Mouse (Mus musculus): ENCODE data around the gene Olfr398. TPM values are rescaled to one million over a fixed set of nuclear protein-coding genes. Genes with fewer than 3 reads are reported as not detected.

Gene Olfr398
- not detected in 2 replicates for polyA plus RNA-seq (2014; fragmentation: Nextera tagmentation; extraction: Ambion mirVana)

DNA sequence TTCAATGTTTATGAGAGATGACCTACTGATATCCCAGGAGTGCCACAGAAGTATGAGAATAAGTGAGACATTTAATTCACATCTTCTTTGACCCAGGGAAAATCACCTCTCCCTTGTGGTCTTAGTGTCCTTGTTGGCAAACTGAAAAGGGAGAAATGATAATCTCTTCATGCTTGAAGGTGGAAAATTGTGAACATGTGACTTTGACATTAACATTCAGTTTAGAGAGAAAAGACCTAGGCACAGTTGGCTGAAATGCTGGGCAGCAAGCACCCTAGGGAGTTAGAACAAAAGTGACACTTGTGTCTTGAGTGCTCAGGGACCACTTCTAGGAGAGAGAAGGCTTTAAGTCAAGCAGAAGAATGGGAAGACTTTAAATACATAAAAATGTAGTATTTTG lies at the start of gene Olfr398:
Olfr398 (minus strand) TSS at position 101 of the 400 bp plus-strand sequence.
- DNase-seq (ENCODE audit: low spot score) (no peak), ATAC-seq (ENCODE audit: low read depth) (no peak)
- Histone ChIP-seq H3K9me3 (ENCODE audit: control insufficient read depth, low read length) (peaks cover 27% of the 10 kb centered on the region; the same call in 1 of the 2 replicates), H3K4me3 (ENCODE audit: low read depth, low read length) (no peak within 1 kb of the TSS), H3K27me3 (replicated peaks; ENCODE audit: control insufficient read depth, insufficient read depth, low read length) (no peaks in the 10 kb centered on the region), H3K4me1 (ENCODE audit: control insufficient read depth, insufficient read depth, low read length) (no peaks in the 10 kb centered on the region), H3K9ac (ENCODE audit: low read depth, low read length) (no peak within 1 kb of the TSS), H3K36me3 (ENCODE audit: control insufficient read depth, insufficient read depth, low read length) (no peaks in the 10 kb centered on the region), H3K4me2 (ENCODE audit: low read depth, low read length) (no peak within 1 kb of the TSS), H3K27ac (replicated peaks; ENCODE audit: low read depth, low read length) (no peak within 1 kb of the TSS)

DNA sequence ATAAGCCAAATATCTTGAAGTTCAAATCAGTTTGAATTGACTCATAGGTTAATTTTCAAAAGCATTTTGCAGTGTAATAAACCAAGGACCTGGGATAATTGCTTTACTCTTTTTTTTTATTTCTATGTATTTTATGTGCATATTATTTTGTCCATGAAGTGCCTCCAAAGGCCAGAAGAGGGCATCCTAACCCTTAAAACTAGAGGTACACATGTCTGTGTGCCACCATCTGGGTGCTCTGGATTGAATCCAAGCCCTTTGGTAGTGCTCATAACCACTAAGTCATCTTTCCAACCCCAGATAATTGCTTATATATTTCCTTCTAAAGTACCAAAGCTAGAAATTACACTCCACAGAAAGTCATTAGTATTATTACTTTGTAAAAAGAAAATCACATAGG lies 2.9 kb upstream of the Olfr398 start:
- no peaks in the 10 kb centered on the region for H3K4me1 ChIP-seq (ENCODE audit: control insufficient read depth, insufficient read depth, low read length)
- H3K9ac ChIP-seq (ENCODE audit: low read depth, low read length) = no peak overlapping the region
- no peaks in the 10 kb centered on the region for H3K36me3 ChIP-seq (ENCODE audit: control insufficient read depth, insufficient read depth, low read length)
- no peaks in the 10 kb centered on the region for H3K27me3 ChIP-seq (replicated peaks; ENCODE audit: control insufficient read depth, insufficient read depth, low read length)
- H3K27ac ChIP-seq (replicated peaks; ENCODE audit: low read depth, low read length) = no peak overlapping the region
- ATAC-seq (ENCODE audit: low read depth) (no peak), DNase-seq (ENCODE audit: low spot score) (no peak)
- 0 out of 2 replicates have a peak, but pooled peaks cover 15% of the 10 kb centered on the region for H3K9me3 ChIP-seq (ENCODE audit: control insufficient read depth, low read length)
- H3K4me3 ChIP-seq (ENCODE audit: low read depth, low read length) = no peak overlapping the region
- no peak overlapping the region for H3K4me2 ChIP-seq (ENCODE audit: low read depth, low read length)

DNA sequence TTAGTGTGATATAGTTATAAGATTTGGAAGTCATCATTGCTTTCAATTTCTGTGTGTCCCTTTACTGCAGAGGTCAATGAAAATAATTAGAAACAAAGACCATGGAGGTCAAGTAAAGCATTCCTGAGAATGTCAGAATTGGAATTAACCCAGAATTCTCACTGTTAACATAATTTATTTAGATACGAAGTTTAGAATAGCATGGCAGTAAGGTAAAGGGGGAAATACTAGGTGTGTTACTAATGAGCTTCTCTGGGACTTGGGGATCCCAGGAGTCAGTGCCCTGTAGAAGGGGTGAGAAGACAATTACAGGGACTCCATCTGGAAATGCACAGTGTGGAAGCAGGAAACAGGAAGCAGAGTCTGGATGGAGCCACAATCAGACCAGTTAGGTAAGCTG lies 29.7 kb downstream of the Olfr398 start, which contains the start of gene Olfr397:
Olfr397 (plus strand) TSS at position 301 of the 400 bp plus-strand sequence.
- ATAC-seq (ENCODE audit: low read depth) (no peak), DNase-seq (ENCODE audit: low spot score) (no peak)
- H3K27me3 ChIP-seq (replicated peaks; ENCODE audit: control insufficient read depth, insufficient read depth, low read length) = no peaks in the 10 kb centered on the region
- no peak within 1 kb of the TSS for H3K4me3 ChIP-seq (ENCODE audit: low read depth, low read length)
- 0 out of 2 replicates have a peak, but pooled peaks cover 12% of the 10 kb centered on the region for H3K9me3 ChIP-seq (ENCODE audit: control insufficient read depth, low read length)
- no peaks in the 10 kb centered on the region for H3K4me1 ChIP-seq (ENCODE audit: control insufficient read depth, insufficient read depth, low read length)
- H3K4me2 ChIP-seq (ENCODE audit: low read depth, low read length) = no peak within 1 kb of the TSS
- no peaks in the 10 kb centered on the region for H3K36me3 ChIP-seq (ENCODE audit: control insufficient read depth, insufficient read depth, low read length)
- no peak within 1 kb of the TSS for H3K9ac ChIP-seq (ENCODE audit: low read depth, low read length)
- WGBS = 71% methylated on average over 1 of the region's 1 CpGs
- no peak within 1 kb of the TSS for H3K27ac ChIP-seq (replicated peaks; ENCODE audit: low read depth, low read length)

DNA sequence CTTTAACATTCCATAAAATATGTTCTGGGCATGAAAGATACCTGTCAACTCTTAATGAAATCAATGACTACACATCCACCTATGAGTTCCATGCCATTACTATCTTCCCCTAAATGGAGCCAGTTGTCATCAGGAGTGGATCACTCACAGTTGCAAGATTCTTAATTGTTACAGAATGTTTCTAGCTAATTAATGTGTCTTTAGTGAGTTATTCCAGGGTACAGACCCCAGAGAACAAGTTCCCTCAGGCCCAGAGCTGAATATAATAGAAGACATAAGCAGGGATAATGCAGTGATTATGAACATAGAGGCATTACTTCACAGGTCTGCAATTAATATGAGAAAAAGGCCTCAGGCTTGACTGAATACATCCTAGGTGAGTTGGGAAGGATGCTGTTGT lies 53.8 kb downstream of the Olfr398 start, which contains the start of gene Olfr23:
Olfr23 (plus strand) TSS at position 301 of the 400 bp plus-strand sequence.
- Histone ChIP-seq H3K9me3 (ENCODE audit: control insufficient read depth, low read length) (no peaks in the 10 kb centered on the region), H3K4me3 (ENCODE audit: low read depth, low read length) (no peak within 1 kb of the TSS), H3K36me3 (ENCODE audit: control insufficient read depth, insufficient read depth, low read length) (no peaks in the 10 kb centered on the region), H3K9ac (ENCODE audit: low read depth, low read length) (no peak within 1 kb of the TSS), H3K27me3 (replicated peaks; ENCODE audit: control insufficient read depth, insufficient read depth, low read length) (no peaks in the 10 kb centered on the region), H3K27ac (replicated peaks; ENCODE audit: low read depth, low read length) (no peak within 1 kb of the TSS), H3K4me2 (ENCODE audit: low read depth, low read length) (no peak within 1 kb of the TSS), H3K4me1 (ENCODE audit: control insufficient read depth, insufficient read depth, low read length) (no peaks in the 10 kb centered on the region)
- ATAC-seq (ENCODE audit: low read depth) = no peak
- DNase-seq (ENCODE audit: low spot score) = no peak

Other genes with a start within 250 kb of the Olfr398 start
- gene Olfr389, start 209.7 kb downstream of the Olfr398 start, polyA plus RNA-seq (2014; fragmentation: Nextera tagmentation; extraction: Ambion mirVana) = not detected in 2 replicates
- 0.19 TPM in 1 of 2 replicates, not detected in the other for gene Olfr390, start 207.4 kb downstream of the Olfr398 start, polyA plus RNA-seq (2014; fragmentation: Nextera tagmentation; extraction: Ambion mirVana)
- gene Olfr391-ps, start 187.4 kb downstream of the Olfr398 start, polyA plus RNA-seq (2014; fragmentation: Nextera tagmentation; extraction: Ambion mirVana) = not detected in 2 replicates
- gene Olfr392, start 173.4 kb downstream of the Olfr398 start, polyA plus RNA-seq (2014; fragmentation: Nextera tagmentation; extraction: Ambion mirVana) = not detected in 2 replicates
- not detected in 2 replicates for gene Olfr393, start 139.0 kb downstream of the Olfr398 start, polyA plus RNA-seq (2014; fragmentation: Nextera tagmentation; extraction: Ambion mirVana)
- not detected in 2 replicates for gene Olfr394, start 99.6 kb downstream of the Olfr398 start, polyA plus RNA-seq (2014; fragmentation: Nextera tagmentation; extraction: Ambion mirVana)
- gene Olfr395, start 81.1 kb downstream of the Olfr398 start, polyA plus RNA-seq (2014; fragmentation: Nextera tagmentation; extraction: Ambion mirVana) = not detected in 2 replicates
- not detected in 2 replicates for gene Olfr23, start 53.7 kb downstream of the Olfr398 start, polyA plus RNA-seq (2014; fragmentation: Nextera tagmentation; extraction: Ambion mirVana)
- not detected in 2 replicates for gene Olfr397, start 29.6 kb downstream of the Olfr398 start, polyA plus RNA-seq (2014; fragmentation: Nextera tagmentation; extraction: Ambion mirVana)
- not detected in 2 replicates for gene Olfr139, start 66.1 kb upstream of the Olfr398 start, polyA plus RNA-seq (2014; fragmentation: Nextera tagmentation; extraction: Ambion mirVana)
- 0.22 and 0.28 TPM in 2 replicates for gene Olfr399, start 66.2 kb upstream of the Olfr398 start, polyA plus RNA-seq (2014; fragmentation: Nextera tagmentation; extraction: Ambion mirVana)
- gene Zfp616, start 79.5 kb upstream of the Olfr398 start, polyA plus RNA-seq (2014; fragmentation: Nextera tagmentation; extraction: Ambion mirVana) = not detected in 2 replicates
- not detected in 2 replicates for gene Olfr401, start 123.3 kb upstream of the Olfr398 start, polyA plus RNA-seq (2014; fragmentation: Nextera tagmentation; extraction: Ambion mirVana)
- not detected in 2 replicates for gene Olfr402, start 163.1 kb upstream of the Olfr398 start, polyA plus RNA-seq (2014; fragmentation: Nextera tagmentation; extraction: Ambion mirVana)
- gene Olfr403, start 195.8 kb upstream of the Olfr398 start, polyA plus RNA-seq (2014; fragmentation: Nextera tagmentation; extraction: Ambion mirVana) = not detected in 2 replicates
- 0.10 TPM in 1 of 2 replicates, not detected in the other for gene Olfr43, start 221.0 kb upstream of the Olfr398 start, polyA plus RNA-seq (2014; fragmentation: Nextera tagmentation; extraction: Ambion mirVana)

Measured in embryonic facial prominence, embryonic 14.5 days (tissue).